Mouse (Mus musculus) liver, embryonic 16.5 days (tissue): ENCODE data around the gene Klhl3. TPM values are rescaled to one million over a fixed set of nuclear protein-coding genes. Genes with fewer than 3 reads are reported as not detected.

Source experiments
- ATAC-seq: fragments of 200-750 bp; cut with Nextera tagmentation; 2 replicates; pipeline ENCODE4 v1.8.0; 2017; ENCODE audit warnings: low read depth, mild to moderate bottlenecking, moderate number of reproducible peaks, moderate library complexity
- H3K27ac ChIP-seq: fragments of 300-500 bp; sonication (generic); 2 replicates; pipeline ENCODE4 v1.5.1; 2014; ENCODE audit warnings: mild to moderate bottlenecking, low read length
- H3K27me3 ChIP-seq: fragments of 300-500 bp; sonication (generic); 2 replicates; pipeline ENCODE4 v1.6.1; 2014; ENCODE audit warnings: low read depth, low read length, mixed read lengths; ENCODE audit not compliant: control insufficient read depth, insufficient read depth
- H3K36me3 ChIP-seq: fragments of 300-500 bp; sonication (generic); 2 replicates; pipeline ENCODE4 v1.6.1; 2014; ENCODE audit warnings: mild to moderate bottlenecking; ENCODE audit not compliant: control insufficient read depth, insufficient read depth
- H3K4me1 ChIP-seq: fragments of 300-500 bp; sonication (generic); 2 replicates; pipeline ENCODE4 v1.6.1; 2014; ENCODE audit warnings: low read depth, low read length, mixed read lengths; ENCODE audit not compliant: control insufficient read depth
- H3K4me2 ChIP-seq: fragments of 300-500 bp; sonication (generic); 2 replicates; pipeline ENCODE4 v1.6.1; 2014; ENCODE audit warnings: low read depth, low read length, mixed read lengths
- H3K4me3 ChIP-seq: fragments of 300-500 bp; sonication (generic); 2 replicates; pipeline ENCODE4 v1.5.1; 2014; ENCODE audit warnings: low read depth, mild to moderate bottlenecking, low read length
- H3K9ac ChIP-seq: fragments of 300-500 bp; sonication (generic); 2 replicates; pipeline ENCODE4 v1.6.1; 2014; ENCODE audit warnings: low read depth, low read length
- H3K9me3 ChIP-seq: fragments of 300-500 bp; sonication (generic); replicated peaks from 2 replicates; pipeline ENCODE4 v1.6.1; 2016; ENCODE audit warnings: low read length; ENCODE audit not compliant: control insufficient read depth
- WGBS: fragments of 180-500 bp; shearing (Covaris S2); extraction: QIAGEN DNeasy Blood & Tissue Kit; methylation state at CpG from one replicate; pipeline ENCODE4 v1.1.7; 2014; ENCODE audit not compliant: insufficient replicate concordance; 5-methylcytosine and 5-hydroxymethylcytosine counted together
- polyA plus RNA-seq: library from polyadenylated mRNA; unstranded; fragments of >200 nt; fragmentation: Nextera tagmentation; extraction: Ambion mirVana; gene quantifications from 2 replicates; pipeline ENCODE4 v1.2.1, GENCODE M21; 2015

The Klhl3 gene
- polyA plus RNA-seq, 1 experiment from 2014 or later: 1.6 TPM

GRCm38 (mm10) chr13:58078361-58078760 lies 35.0 kb downstream of the Klhl3 start:
- WGBS: 57% methylated on average over 5 of the region's 5 CpGs
- H3K36me3 ChIP-seq: no peaks in the 10 kb centered on the region

DNA sequence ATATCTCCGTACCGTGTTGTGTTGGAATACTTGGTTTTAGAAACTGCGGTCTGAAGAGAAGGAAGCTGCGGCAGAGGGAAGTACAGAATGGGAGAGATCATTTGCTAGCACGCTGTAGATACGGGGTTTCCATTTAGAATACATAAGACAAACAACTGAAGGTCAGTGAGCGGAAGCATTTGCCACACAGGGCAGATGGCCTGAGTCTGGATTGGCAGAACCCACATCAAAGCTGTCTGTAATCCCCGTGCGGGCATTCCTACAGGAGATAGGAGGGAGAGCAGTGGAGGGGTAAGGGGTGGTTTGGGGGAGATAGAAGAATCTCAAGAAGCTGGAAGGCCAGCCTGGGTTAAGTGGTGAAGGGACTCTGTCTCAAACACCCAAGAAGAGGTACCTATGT lies 38.5 kb downstream of the Klhl3 start:
- Histone ChIP-seq H3K4me2 (no peak overlapping the region), H3K4me1 (no peaks in the 10 kb centered on the region), H3K9me3 (no peaks in the 10 kb centered on the region), H3K27ac (no peak overlapping the region), H3K4me3 (no peak overlapping the region), H3K27me3 (no peaks in the 10 kb centered on the region), H3K36me3 (no peaks in the 10 kb centered on the region), H3K9ac (no peak overlapping the region)
- ATAC-seq: no peak
- WGBS: 73% methylated on average over 9 of the region's 9 CpGs

More at GRCm38 (mm10) chr13:58078361-58078760, 35.0 kb downstream of the Klhl3 start:
- no peaks in the 10 kb centered on the region for H3K9me3 ChIP-seq
- no peaks in the 10 kb centered on the region for H3K4me1 ChIP-seq
- no peak overlapping the region for H3K27ac ChIP-seq
- H3K4me2 ChIP-seq: no peak overlapping the region
- no peak for ATAC-seq
- H3K9ac ChIP-seq: no peak overlapping the region
- H3K4me3 ChIP-seq: no peak overlapping the region
- no peaks in the 10 kb centered on the region for H3K27me3 ChIP-seq

DNA sequence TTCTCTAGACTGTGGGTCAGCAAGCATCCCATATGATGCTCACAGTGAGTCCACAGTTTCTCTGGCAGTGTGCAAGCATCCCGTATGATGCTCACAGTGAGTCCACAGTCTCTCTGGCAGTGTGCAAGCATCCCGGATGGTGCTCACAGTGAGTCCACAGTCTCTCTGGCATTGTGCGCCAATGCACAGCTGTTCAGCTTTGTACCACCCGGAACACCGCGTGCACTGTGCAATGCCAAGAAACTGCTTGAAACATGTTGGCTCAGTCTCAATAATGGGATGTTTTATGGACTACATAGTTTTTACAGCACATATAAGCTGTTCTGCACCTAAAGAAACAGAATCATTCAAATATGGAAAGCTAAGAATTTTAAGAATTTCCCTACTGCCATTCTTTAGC lies 38.9 kb downstream of the Klhl3 start:
- no peak overlapping the region for H3K27ac ChIP-seq
- no peak overlapping the region for H3K4me3 ChIP-seq
- H3K27me3 ChIP-seq: no peaks in the 10 kb centered on the region
- H3K4me1 ChIP-seq: no peaks in the 10 kb centered on the region
- H3K9me3 ChIP-seq: no peaks in the 10 kb centered on the region
- ATAC-seq: no peak
- WGBS: 78% methylated on average over 6 of the region's 6 CpGs
- H3K9ac ChIP-seq: no peak overlapping the region
- H3K36me3 ChIP-seq: no peaks in the 10 kb centered on the region
- no peak overlapping the region for H3K4me2 ChIP-seq

- Histone ChIP-seq H3K4me3 (no peak overlapping the region), H3K27ac (no peak overlapping the region)
- 62% methylated on average over 12 of the region's 12 CpGs for WGBS
Observed at GRCm38 (mm10) chr13:58073254-58073882, 40.0 kb downstream of the Klhl3 start.

DNA sequence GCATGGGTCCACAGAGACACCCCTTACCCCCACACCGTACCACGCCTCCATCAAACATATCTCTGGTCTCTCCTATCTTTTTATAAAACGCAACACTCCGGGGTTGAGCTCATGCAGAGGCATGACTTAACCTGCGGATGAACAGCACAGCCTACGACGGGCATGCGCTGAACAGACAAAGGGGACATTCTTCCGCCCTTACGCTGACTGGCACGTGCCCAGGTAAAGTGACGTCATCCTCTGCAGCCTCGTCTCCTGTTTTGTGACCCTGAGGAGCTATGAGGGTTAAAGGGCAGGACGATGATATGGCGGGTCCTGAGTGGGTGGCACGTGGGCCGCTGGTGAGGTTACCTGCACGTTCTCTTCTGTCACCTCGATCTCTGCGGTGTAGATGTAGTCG lies 42.2 kb downstream of the Klhl3 start:
- no peak for ATAC-seq
- H3K4me2 ChIP-seq: no peak overlapping the region
- H3K4me1 ChIP-seq: peaks cover 7% of the 10 kb centered on the region
- H3K36me3 ChIP-seq: no peaks in the 10 kb centered on the region
- 77% methylated on average over 21 of the region's 21 CpGs for WGBS
- no peaks in the 10 kb centered on the region for H3K27me3 ChIP-seq
- no peak overlapping the region for H3K9ac ChIP-seq
- H3K27ac ChIP-seq: no peak overlapping the region
- H3K9me3 ChIP-seq: no peaks in the 10 kb centered on the region
- H3K4me3 ChIP-seq: no peak overlapping the region

More at GRCm38 (mm10) chr13:58073254-58073882, 40.0 kb downstream of the Klhl3 start:
- H3K36me3 ChIP-seq: no peaks in the 10 kb centered on the region
- H3K4me1 ChIP-seq: no peaks in the 10 kb centered on the region; the same call in 1 of the 2 replicates
- H3K9ac ChIP-seq: no peak overlapping the region
- no peak overlapping the region for H3K4me2 ChIP-seq
- H3K27me3 ChIP-seq: no peaks in the 10 kb centered on the region
- H3K9me3 ChIP-seq: no peaks in the 10 kb centered on the region
- ATAC-seq: no peak

GRCm38 (mm10) chr13:58070504-58070903 lies 42.9 kb downstream of the Klhl3 start:
- Histone ChIP-seq H3K36me3 (no peaks in the 10 kb centered on the region), H3K27me3 (no peaks in the 10 kb centered on the region), H3K27ac (no peak overlapping the region), H3K4me1 (peaks cover 7% of the 10 kb centered on the region), H3K9ac (no peak overlapping the region), H3K4me3 (no peak overlapping the region), H3K4me2 (no peak overlapping the region), H3K9me3 (no peaks in the 10 kb centered on the region)
- WGBS: 69% methylated on average over 12 of the region's 12 CpGs
- ATAC-seq: no peak

- no peak overlapping the region for H3K4me2 ChIP-seq
- H3K27me3 ChIP-seq: no peaks in the 10 kb centered on the region
- no peaks in the 10 kb centered on the region for H3K36me3 ChIP-seq
- no peak overlapping the region for H3K4me3 ChIP-seq
- H3K4me1 ChIP-seq: peaks cover 7% of the 10 kb centered on the region
- H3K9ac ChIP-seq: no peak overlapping the region
- no peaks in the 10 kb centered on the region for H3K9me3 ChIP-seq
- 59% methylated on average over 15 of the region's 15 CpGs for WGBS
- no peak overlapping the region; the same call in 1 of the 2 replicates for H3K27ac ChIP-seq
- no peak for ATAC-seq
Observed at GRCm38 (mm10) chr13:58068421-58069209, 44.8 kb downstream of the Klhl3 start.

- peak overlapping the region; percentile 86 for H3K27ac ChIP-seq
- peak overlapping the region; percentile 17 for H3K4me3 ChIP-seq
- ATAC-seq: peak; percentile 92
- no peaks in the 10 kb centered on the region for H3K9me3 ChIP-seq
- H3K4me1 ChIP-seq: peaks cover 7% of the 10 kb centered on the region
- no peaks in the 10 kb centered on the region for H3K27me3 ChIP-seq
- peak overlapping the region; percentile 41 for H3K4me2 ChIP-seq
- WGBS: 2% methylated on average over 17 of the region's 17 CpGs
- no peaks in the 10 kb centered on the region for H3K36me3 ChIP-seq
- peak overlapping the region; percentile 16; the same call in 1 of the 2 replicates for H3K9ac ChIP-seq
Observed at GRCm38 (mm10) chr13:58067540-58068103, 45.8 kb downstream of the Klhl3 start.
